Mouse (Mus musculus) liver, embryonic 15.5 days (tissue): ENCODE measurements around the gene Gm37240. TPM values are rescaled to one million over a fixed set of nuclear protein-coding genes. Genes with fewer than 3 reads are reported as not detected.

Source experiments
- ATAC-seq: fragments of 200-750 bp; cut with Nextera tagmentation; 2 replicates; pipeline ENCODE4 v1.8.0; 2017; ENCODE audit warnings: moderate number of reproducible peaks, mild to moderate bottlenecking, moderate library complexity; ENCODE audit not compliant: insufficient read depth
- H3K27ac ChIP-seq: fragments of 300-500 bp; sonication (generic); replicated peaks from 2 replicates; pipeline ENCODE4 v1.5.1; 2015; ENCODE audit warnings: mild to moderate bottlenecking, inconsistent platforms
- H3K27me3 ChIP-seq: fragments of 300-500 bp; sonication (generic); 2 replicates; pipeline ENCODE4 v1.6.1; 2015; ENCODE audit warnings: mild to moderate bottlenecking, inconsistent platforms
- H3K36me3 ChIP-seq: fragments of 300-500 bp; sonication (generic); replicated peaks from 2 replicates; pipeline ENCODE4 v1.6.1; 2015; ENCODE audit warnings: moderate library complexity, mild to moderate bottlenecking, inconsistent platforms
- H3K4me1 ChIP-seq: fragments of 300-500 bp; sonication (generic); replicated peaks from 2 replicates; pipeline ENCODE4 v1.6.1; 2015; ENCODE audit warnings: inconsistent platforms
- H3K4me2 ChIP-seq: fragments of 300-500 bp; sonication (generic); 2 replicates; pipeline ENCODE4 v1.6.1; 2015; ENCODE audit warnings: moderate library complexity, mild to moderate bottlenecking, inconsistent platforms
- H3K4me3 ChIP-seq: fragments of 300-500 bp; sonication (generic); replicated peaks from 2 replicates; pipeline ENCODE4 v1.5.1; 2015; ENCODE audit warnings: mild to moderate bottlenecking, inconsistent platforms
- H3K9ac ChIP-seq: fragments of 300-500 bp; sonication (generic); 2 replicates; pipeline ENCODE4 v1.6.1; 2015; ENCODE audit warnings: moderate library complexity, mild to moderate bottlenecking, inconsistent platforms
- H3K9me3 ChIP-seq: fragments of 300-500 bp; sonication (generic); replicated peaks from 2 replicates; pipeline ENCODE4 v1.6.1; 2016; ENCODE audit warnings: inconsistent platforms
- WGBS: fragments of 180-500 bp; shearing (Covaris S2); methylation state at CpG from one replicate; pipeline ENCODE4 v1.1.7; 2015; ENCODE audit warnings: mixed read lengths; ENCODE audit not compliant: insufficient replicate concordance; 5-methylcytosine and 5-hydroxymethylcytosine counted together
- polyA plus RNA-seq: library from polyadenylated mRNA; unstranded; fragments of >200 nt; fragmentation: Nextera tagmentation; extraction: Ambion mirVana; gene quantifications from 2 replicates; pipeline ENCODE4 v1.2.1, GENCODE M21; 2015

Gene Gm37240
- polyA plus RNA-seq, 1 experiment from 2014 or later: 0.24 TPM

DNA sequence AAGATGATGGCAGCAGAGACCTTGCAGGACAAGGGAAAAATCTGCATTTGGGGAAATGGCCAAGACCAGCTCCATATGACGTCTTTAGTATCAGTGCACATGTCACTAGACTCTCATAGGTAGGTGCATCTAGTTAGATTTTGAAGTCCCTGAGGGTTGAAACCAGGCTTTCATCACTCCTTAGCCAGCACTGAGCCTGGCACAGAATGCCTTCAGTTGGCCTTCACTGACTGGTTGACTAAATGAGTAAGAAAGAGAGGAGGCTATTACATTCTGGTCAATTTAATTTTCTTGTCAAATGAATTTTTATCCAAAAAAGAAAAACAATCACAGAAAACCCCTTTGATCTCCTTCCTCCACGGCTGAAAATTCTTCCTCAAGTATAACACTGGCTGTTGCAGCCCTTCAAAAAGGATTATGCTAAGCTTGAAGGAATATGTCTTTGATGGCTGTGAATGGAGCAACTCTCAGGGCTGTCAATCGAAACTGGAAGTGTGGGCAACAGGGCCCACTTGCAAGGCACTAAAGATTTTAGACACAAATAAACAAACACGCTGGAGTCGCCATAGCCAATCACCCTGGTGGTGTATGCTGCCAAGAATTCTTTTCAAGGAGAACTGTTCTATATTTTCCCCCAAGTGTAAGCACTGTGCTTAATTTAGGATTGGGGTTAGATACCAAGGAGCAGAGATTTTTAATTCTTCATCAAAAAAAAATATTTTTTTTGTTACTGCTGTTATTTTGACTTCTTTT, 522.6 kb downstream of the Gm37240 start:
- Histone ChIP-seq H3K36me3 (no peaks in the 10 kb centered on the region), H3K4me1 (no peaks in the 10 kb centered on the region), H3K4me3 (no peak overlapping the region), H3K9me3 (no peaks in the 10 kb centered on the region), H3K27me3 (no peaks in the 10 kb centered on the region), H3K9ac (no peak overlapping the region), H3K4me2 (no peak overlapping the region), H3K27ac (no peak overlapping the region)
- 49% methylated on average over 5 of the region's 5 CpGs for WGBS
- ATAC-seq: no peak

DNA sequence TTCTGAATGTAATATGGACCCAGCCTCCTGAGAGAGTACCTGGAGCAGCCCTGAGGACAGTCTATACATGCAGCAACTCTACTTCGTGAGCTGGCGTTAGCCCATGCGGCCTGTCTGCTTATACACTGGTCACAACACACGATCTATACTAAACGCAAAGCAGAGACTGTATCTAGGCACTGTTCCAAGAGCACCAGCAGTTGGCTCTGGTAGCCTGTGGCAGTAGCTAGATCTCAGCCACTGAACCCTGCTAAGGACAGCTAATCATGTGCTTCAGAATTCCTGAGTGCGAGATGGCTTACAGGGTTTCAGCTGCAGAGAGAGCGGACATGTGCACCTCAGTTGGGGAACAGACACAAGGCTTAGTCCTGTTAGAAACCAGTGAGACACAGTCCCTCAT, 524.4 kb downstream of the Gm37240 start:
- H3K4me1 ChIP-seq: no peaks in the 10 kb centered on the region
- no peak overlapping the region for H3K27ac ChIP-seq
- H3K4me3 ChIP-seq: no peak overlapping the region
- 85% methylated on average over 7 of the region's 7 CpGs for WGBS
- no peak overlapping the region for H3K9ac ChIP-seq
- no peaks in the 10 kb centered on the region for H3K9me3 ChIP-seq
- no peaks in the 10 kb centered on the region for H3K36me3 ChIP-seq
- no peak overlapping the region for H3K4me2 ChIP-seq
- ATAC-seq: no peak
- no peaks in the 10 kb centered on the region for H3K27me3 ChIP-seq

DNA sequence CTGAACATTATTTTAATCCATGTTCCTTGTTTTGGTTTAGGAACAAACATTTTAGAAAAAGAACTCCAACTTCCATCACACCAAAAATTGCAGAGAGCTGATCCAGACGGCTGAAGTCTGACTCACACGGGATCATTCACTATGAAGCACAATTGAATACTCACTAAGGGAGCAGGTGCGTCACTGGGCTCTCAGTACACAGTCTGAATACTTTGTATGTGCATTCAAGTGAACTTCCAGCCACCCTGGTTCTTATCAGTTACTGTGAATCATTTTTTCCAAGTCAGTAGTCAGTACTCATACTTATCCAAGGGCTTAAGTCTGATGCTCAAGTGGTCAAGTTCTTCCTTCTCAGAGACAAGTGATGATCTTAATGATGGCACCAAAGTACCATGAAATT, 530.9 kb downstream of the Gm37240 start:
- H3K27me3 ChIP-seq: no peaks in the 10 kb centered on the region
- H3K9ac ChIP-seq: no peak overlapping the region
- no peak overlapping the region for H3K4me2 ChIP-seq
- 65% methylated on average over 3 of the region's 3 CpGs for WGBS
- H3K4me1 ChIP-seq: no peaks in the 10 kb centered on the region
- H3K27ac ChIP-seq: no peak overlapping the region
- no peaks in the 10 kb centered on the region for H3K9me3 ChIP-seq
- no peak overlapping the region for H3K4me3 ChIP-seq
- no peaks in the 10 kb centered on the region for H3K36me3 ChIP-seq
- ATAC-seq: no peak

DNA sequence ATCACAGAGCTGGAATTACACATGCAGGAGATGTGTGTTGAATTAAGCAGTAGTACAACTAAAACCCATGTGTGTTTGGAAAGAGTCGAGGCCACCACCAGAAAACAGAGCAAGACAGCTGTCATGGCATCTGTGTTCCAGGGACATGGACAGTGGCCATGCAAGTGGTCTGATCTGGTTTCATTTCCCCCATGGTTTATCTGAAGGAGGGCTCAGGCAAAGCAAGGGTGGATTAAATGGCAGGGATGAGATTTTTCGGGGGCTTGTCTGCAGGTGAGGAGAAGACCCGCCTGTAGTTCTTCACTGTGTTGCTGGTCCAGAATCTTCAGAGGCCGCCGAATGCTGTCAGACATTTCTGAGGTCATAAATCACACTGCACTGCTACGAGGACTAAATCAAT, 539.3 kb downstream of the Gm37240 start:
- no peak overlapping the region for H3K4me3 ChIP-seq
- no peak overlapping the region for H3K9ac ChIP-seq
- no peaks in the 10 kb centered on the region for H3K36me3 ChIP-seq
- H3K27me3 ChIP-seq: no peaks in the 10 kb centered on the region
- WGBS: 50% methylated on average over 6 of the region's 6 CpGs
- ATAC-seq: no peak
- no peak overlapping the region for H3K4me2 ChIP-seq
- no peaks in the 10 kb centered on the region for H3K9me3 ChIP-seq
- no peak overlapping the region for H3K27ac ChIP-seq
- no peaks in the 10 kb centered on the region for H3K4me1 ChIP-seq

DNA sequence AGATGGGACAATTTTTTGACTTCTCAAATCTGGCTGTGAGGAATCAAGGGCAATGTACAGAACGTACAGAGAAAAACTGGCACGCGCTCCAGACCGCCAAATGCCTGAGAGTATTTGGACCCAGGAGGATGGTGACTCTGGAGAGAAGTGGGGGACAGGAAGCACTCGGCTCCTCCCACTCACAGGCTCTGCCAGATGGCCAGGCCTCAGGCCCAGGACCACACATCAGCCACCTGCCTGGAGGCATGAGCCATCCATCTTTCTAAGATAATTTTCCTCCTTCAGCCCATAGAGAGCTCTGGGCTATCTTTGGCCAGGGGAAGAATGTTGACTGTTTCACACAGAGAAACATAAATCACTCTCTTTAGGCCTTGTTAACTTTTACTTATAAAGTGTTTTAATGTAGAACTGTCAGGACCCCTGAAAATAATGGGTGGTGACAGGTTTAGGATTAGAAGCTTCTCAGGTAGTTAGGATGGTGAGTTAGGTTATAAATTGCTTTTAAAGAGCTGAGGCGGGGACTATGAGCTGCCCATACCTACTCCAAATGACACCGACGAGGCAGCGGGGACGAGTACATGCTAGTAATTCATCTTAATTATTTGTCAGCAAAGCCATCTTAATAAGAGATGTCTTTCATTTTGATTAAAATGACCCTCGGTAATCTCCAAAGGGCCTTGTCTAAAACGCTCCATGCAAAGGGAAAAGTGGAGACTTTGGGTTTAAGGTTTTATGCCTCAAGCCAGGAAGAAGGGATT, 546.0 kb downstream of the Gm37240 start:
- Histone ChIP-seq H3K9ac (no peak overlapping the region), H3K4me1 (no peaks in the 10 kb centered on the region), H3K27ac (no peak overlapping the region), H3K9me3 (no peaks in the 10 kb centered on the region), H3K27me3 (no peaks in the 10 kb centered on the region), H3K4me2 (no peak overlapping the region), H3K36me3 (no peaks in the 10 kb centered on the region), H3K4me3 (no peak overlapping the region)
- 73% methylated on average over 12 of the region's 12 CpGs for WGBS
- ATAC-seq: no peak

DNA sequence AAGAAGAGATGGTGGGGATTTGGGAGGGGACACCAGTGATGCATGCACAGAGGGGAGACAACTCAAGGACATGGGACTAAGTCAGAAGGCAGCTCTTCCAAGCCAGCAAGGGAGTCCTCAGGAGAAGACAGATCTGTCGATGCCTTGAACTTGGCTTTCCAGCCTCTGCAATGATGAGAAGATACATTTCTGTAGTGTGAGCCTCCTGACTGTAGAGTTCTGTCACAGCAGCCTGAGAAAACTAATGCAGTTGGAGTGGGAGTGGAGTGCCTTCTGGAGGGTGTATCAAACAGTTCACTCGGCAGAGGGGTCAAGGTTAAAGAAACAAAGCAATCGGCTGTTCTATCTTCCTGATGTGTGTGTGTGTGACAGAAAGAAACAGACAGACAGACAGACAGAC, 546.8 kb downstream of the Gm37240 start:
- Histone ChIP-seq H3K36me3 (no peaks in the 10 kb centered on the region), H3K4me2 (no peak overlapping the region), H3K4me1 (no peaks in the 10 kb centered on the region), H3K9ac (no peak overlapping the region), H3K4me3 (no peak overlapping the region), H3K9me3 (no peaks in the 10 kb centered on the region), H3K27me3 (no peaks in the 10 kb centered on the region), H3K27ac (no peak overlapping the region)
- no peak for ATAC-seq
- WGBS: 55% methylated on average over 3 of the region's 3 CpGs

DNA sequence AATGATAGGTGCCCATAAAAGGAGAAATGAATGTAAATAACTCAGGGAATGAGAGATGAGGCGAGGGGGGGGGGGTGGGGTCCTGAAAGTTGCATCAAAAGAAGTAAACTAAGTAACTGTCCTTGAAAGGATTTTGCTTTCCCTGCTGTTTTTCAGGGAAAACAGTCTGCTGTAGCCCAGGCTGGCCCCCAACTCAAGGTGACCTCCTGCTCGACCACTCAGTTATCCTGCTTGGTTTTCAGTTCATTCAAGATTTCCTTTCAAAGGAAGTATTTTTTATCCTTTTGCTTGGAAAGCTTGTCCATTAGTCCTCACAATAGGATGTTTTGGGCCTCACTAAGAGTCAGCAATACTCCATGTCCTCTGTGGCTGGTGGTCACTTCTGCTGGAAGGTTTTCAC, 547.4 kb downstream of the Gm37240 start:
- Histone ChIP-seq H3K27ac (no peak overlapping the region), H3K9me3 (no peaks in the 10 kb centered on the region), H3K4me1 (no peaks in the 10 kb centered on the region), H3K36me3 (no peaks in the 10 kb centered on the region), H3K4me3 (no peak overlapping the region), H3K27me3 (no peaks in the 10 kb centered on the region), H3K4me2 (no peak overlapping the region), H3K9ac (no peak overlapping the region)
- ATAC-seq: no peak
- 31% methylated on average over 2 of the region's 2 CpGs for whole genome bisulfite sequencing

DNA sequence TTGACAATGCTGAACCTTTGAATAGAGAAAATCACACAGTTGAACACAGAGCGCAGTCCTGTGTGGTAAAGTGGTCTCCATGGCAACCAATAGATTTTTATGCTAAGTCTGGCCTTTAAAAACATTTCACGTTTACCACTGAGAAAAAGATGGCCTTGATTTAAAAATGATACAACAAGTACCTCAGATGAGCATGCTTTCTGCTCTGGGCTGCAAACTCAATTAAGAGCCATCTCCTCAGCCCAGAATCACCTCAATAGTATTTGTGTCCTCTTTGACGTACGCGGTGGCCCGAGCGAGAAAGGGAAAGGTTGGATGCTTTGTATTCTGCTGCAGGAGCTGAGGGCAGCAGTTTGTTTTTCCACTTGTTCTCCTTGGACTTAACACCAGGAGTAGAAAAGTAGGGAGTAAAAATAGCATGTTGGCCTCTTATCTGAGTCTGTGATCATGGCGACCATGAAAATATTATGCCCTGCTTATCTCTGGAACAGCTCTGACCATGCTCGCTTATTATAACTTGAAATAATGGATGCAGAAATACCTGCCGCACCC, 548.0 kb downstream of the Gm37240 start:
- no peaks in the 10 kb centered on the region for H3K36me3 ChIP-seq
- no peak overlapping the region for H3K4me2 ChIP-seq
- H3K4me1 ChIP-seq: no peaks in the 10 kb centered on the region
- no peak overlapping the region for H3K4me3 ChIP-seq
- no peaks in the 10 kb centered on the region for H3K27me3 ChIP-seq
- no peak for ATAC-seq
- H3K9ac ChIP-seq: no peak overlapping the region
- no peak overlapping the region for H3K27ac ChIP-seq
- WGBS: 78% methylated on average over 10 of the region's 10 CpGs
- no peaks in the 10 kb centered on the region for H3K9me3 ChIP-seq

DNA sequence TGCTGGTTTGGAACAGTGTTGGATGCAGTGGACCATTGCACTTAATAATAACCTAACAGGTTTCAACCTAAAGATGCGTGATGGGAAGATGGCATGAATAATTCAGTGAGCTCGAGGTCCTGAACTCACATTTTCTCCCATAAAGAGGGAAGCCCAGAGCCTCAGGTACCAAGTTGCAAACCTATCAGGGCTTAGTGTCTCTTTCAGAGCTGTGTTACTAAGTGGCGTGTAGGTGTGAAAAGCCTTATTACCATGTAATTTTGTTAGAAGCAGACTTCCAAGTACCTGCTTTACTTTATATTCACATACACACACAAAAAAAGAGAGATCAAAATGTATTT, 548.6 kb downstream of the Gm37240 start:
- Histone ChIP-seq H3K9ac (no peak overlapping the region), H3K27me3 (no peaks in the 10 kb centered on the region), H3K4me1 (no peaks in the 10 kb centered on the region), H3K36me3 (no peaks in the 10 kb centered on the region), H3K4me2 (no peak overlapping the region), H3K9me3 (no peaks in the 10 kb centered on the region), H3K4me3 (no peak overlapping the region), H3K27ac (no peak overlapping the region)
- no peak for ATAC-seq
- WGBS: 58% methylated on average over 3 of the region's 3 CpGs

DNA sequence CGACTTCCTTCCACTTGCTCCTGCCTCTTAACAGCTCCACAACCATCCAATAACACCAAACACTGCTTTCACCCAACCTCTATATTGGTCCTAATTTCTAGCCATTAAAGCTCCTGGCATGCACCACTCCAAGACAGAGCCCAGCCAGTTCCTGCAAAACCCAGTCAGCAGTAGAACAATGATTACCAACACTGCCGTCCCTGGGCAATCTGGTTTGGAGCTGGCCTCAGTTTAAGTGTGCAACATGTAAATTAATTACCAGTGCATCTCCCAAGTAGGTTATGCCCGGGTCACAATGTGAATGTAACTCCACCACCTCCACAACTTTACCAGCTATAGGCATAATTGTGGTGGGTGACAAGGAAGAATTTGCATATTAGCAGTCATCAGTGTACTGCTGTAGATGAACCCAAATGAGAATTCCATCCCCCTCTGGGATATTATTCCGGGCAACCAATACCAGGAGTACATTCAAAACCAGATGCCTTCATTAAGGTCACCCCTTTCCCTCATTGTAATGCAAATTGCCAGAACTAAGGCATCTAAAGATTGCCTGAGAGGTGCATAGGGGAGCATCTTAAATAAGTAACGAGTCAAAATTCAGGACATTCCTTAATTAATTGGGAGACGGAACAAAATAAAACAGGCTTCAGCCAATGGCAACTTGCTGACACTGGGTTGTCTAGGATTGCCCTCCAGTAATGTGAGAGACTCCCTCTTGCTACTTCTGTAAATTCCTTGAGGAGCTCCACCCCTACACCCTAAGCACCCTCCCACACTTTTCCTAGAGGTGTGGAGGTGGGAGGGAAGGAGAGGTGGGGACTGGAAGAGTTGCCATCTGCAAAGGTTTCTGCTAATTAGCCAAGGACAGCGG, 549.2 kb downstream of the Gm37240 start:
- 67% methylated on average over 7 of the region's 7 CpGs for WGBS
- no peak overlapping the region for H3K9ac ChIP-seq
- no peak for ATAC-seq

DNA sequence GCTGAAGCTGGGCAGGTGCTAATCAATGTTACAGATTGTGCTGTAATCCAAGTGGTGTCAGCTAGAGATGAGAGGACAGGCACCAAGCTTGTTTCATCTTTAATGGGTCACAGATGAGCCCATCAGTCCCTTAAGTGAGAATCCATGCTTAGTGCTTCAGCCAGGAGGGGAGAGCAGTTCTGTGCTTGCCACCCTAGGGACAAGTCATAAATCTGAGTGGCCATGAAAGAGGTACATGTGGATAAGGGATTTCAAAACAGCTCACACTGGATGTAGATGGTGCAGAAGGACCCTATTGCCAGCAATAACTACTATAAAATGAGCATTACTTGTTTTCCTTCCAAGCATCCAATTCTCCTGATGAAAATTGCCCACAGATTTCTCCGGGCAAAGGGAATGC, 551.8 kb downstream of the Gm37240 start:
- Histone ChIP-seq H3K27ac (no peak overlapping the region), H3K4me3 (no peak overlapping the region), H3K27me3 (no peaks in the 10 kb centered on the region), H3K4me1 (no peaks in the 10 kb centered on the region), H3K4me2 (no peak overlapping the region), H3K9me3 (no peaks in the 10 kb centered on the region), H3K36me3 (no peaks in the 10 kb centered on the region), H3K9ac (no peak overlapping the region)
- ATAC-seq: no peak
- WGBS: 53% methylated on average over 1 of the region's 1 CpGs

More for the DNA sequence above, 549.2 kb downstream of the Gm37240 start:
- H3K27ac ChIP-seq: no peak overlapping the region
- no peaks in the 10 kb centered on the region for H3K9me3 ChIP-seq
- H3K4me2 ChIP-seq: no peak overlapping the region
- no peaks in the 10 kb centered on the region for H3K27me3 ChIP-seq
- no peaks in the 10 kb centered on the region for H3K36me3 ChIP-seq
- H3K4me1 ChIP-seq: no peaks in the 10 kb centered on the region
- no peak overlapping the region for H3K4me3 ChIP-seq
